Mouse (Mus musculus) midbrain, embryonic 11.5 days (tissue): ENCODE measurements around the gene Itpr1. TPM values are rescaled to one million over a fixed set of nuclear protein-coding genes. Genes with fewer than 3 reads are reported as not detected.

Source experiments
- ATAC-seq: fragments of 200-750 bp; cut with Nextera tagmentation; 2 replicates; pipeline ENCODE4 v1.8.0; 2017; ENCODE audit warnings: moderate TSS enrichment, moderate library complexity; ENCODE audit not compliant: low FRiP score
- DNase-seq: peaks from one replicate; pipeline ENCODE4 v3.0.0; 2015; ENCODE audit warnings: low spot score; ENCODE audit errors: missing footprints
- H3K27ac ChIP-seq: fragments of 300-500 bp; sonication (generic); 2 replicates; pipeline ENCODE4 v1.5.1; 2014; ENCODE audit warnings: low read depth, low read length
- H3K27me3 ChIP-seq: fragments of 300-500 bp; sonication (generic); 2 replicates; pipeline ENCODE4 v1.6.1; 2014; ENCODE audit warnings: mild to moderate bottlenecking, low read length, moderate library complexity, mixed read lengths; ENCODE audit not compliant: control insufficient read depth, insufficient read depth
- H3K36me3 ChIP-seq: fragments of 300-500 bp; sonication (generic); 2 replicates; pipeline ENCODE4 v1.6.1; 2014; ENCODE audit warnings: mild to moderate bottlenecking, low read length, moderate library complexity, mixed read lengths; ENCODE audit not compliant: control insufficient read depth, insufficient read depth
- H3K4me1 ChIP-seq: fragments of 300-500 bp; sonication (generic); 2 replicates; pipeline ENCODE4 v1.6.1; 2014; ENCODE audit warnings: low read length; ENCODE audit not compliant: control insufficient read depth, insufficient read depth
- H3K4me2 ChIP-seq: fragments of 300-500 bp; sonication (generic); 2 replicates; pipeline ENCODE4 v1.6.1; 2014; ENCODE audit warnings: mild to moderate bottlenecking, moderate library complexity
- H3K4me3 ChIP-seq: fragments of 300-500 bp; sonication (generic); 2 replicates; pipeline ENCODE4 v1.5.1; 2014; ENCODE audit warnings: low read depth, low read length
- H3K9ac ChIP-seq: fragments of 300-500 bp; sonication (generic); 2 replicates; pipeline ENCODE4 v1.6.1; 2014; ENCODE audit warnings: low read length
- H3K9me3 ChIP-seq: fragments of 300-500 bp; sonication (generic); 2 replicates; pipeline ENCODE4 v1.6.1; 2016; ENCODE audit warnings: low read length; ENCODE audit not compliant: control insufficient read depth
- WGBS: fragments of 180-500 bp; shearing (Covaris S2); extraction: QIAGEN DNeasy Blood & Tissue Kit; methylation state at CpG from one replicate; pipeline ENCODE4 v1.1.7; 2014; 5-methylcytosine and 5-hydroxymethylcytosine counted together
- polyA plus RNA-seq: library from polyadenylated mRNA; unstranded; fragments of >200 nt; fragmentation: Nextera tagmentation; extraction: Ambion mirVana; gene quantifications from 2 replicates; pipeline ENCODE4 v1.2.1, GENCODE M21; 2014

Gene Itpr1
- polyA plus RNA-seq, 1 experiment from 2014 or later: 5.2 TPM

DNA sequence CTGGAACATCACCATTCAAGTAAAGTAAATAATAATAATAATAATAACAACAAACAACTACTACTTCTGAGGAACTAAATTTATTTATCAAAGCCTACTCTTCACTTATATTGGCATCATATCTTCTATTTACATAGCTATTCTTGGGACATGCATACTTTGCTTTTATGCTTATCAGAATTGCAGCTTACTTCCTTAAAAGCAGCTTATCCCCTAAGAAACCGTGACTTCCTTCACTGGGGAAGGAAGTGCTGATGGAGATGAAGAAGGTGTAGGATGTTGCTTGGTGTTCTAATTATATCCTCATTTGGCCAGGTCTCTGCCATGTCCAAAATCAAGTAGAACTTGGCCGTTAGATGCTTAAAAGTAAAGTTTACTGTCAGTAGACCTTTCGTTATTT is 215.5 kb downstream of the Itpr1 start:
- Histone ChIP-seq H3K9me3 (no peaks in the 10 kb centered on the region), H3K27me3 (no peaks in the 10 kb centered on the region), H3K9ac (no peak overlapping the region), H3K4me3 (no peak overlapping the region), H3K4me2 (no peak overlapping the region), H3K36me3 (no peaks in the 10 kb centered on the region), H3K4me1 (no peaks in the 10 kb centered on the region), H3K27ac (no peak overlapping the region)
- WGBS: 94% methylated on average over 3 of the region's 3 CpGs
- no peak for DNase-seq
- no peak for ATAC-seq

DNA sequence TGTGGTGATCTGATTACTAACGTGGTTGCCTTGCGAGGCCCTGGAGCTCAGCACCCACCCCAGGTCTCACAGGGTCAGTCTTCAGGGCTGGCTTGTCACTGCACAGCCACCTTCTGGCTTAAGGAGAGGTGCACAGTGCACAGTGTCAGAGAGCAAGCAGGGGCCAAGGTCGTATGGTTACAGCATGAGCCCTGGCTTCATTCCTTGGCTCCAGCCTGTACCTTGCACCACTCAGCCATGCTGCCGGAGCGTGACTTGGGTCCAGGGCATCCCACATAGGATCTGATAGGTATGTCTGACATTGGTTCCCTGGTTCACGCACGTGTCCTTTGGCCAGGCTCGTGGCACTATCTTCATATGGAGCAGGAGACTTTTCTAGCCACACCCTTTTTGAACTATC is 217.1 kb downstream of the Itpr1 start:
- H3K9ac ChIP-seq: no peak overlapping the region
- ATAC-seq (no peak), DNase-seq (no peak)
- H3K36me3 ChIP-seq: no peaks in the 10 kb centered on the region
- H3K4me1 ChIP-seq: no peaks in the 10 kb centered on the region
- H3K27me3 ChIP-seq: no peaks in the 10 kb centered on the region
- H3K4me2 ChIP-seq: no peak overlapping the region
- H3K4me3 ChIP-seq: no peak overlapping the region
- WGBS: 93% methylated on average over 8 of the region's 8 CpGs
- no peak overlapping the region for H3K27ac ChIP-seq
- no peaks in the 10 kb centered on the region for H3K9me3 ChIP-seq

DNA sequence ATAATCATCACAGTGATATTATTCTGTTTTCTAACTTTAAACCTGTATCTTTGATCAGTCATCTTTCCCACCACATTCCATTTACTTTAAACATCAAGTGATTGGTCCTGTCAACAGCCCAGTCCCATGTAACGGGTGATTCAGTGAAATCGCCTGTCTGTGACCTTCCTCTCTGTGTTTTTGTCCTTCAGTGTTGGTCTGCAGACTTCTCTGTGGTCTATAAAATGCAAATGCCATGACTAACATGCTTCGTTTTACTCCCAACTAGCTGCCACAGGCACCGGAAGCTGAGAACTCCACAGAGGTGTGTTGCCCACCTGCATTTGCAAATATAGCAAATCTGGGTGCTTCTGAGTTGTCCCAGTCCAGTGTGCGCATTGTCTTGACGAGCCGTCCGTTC is 218.3 kb downstream of the Itpr1 start:
- H3K27me3 ChIP-seq: no peaks in the 10 kb centered on the region
- no peak overlapping the region for H3K4me3 ChIP-seq
- H3K27ac ChIP-seq: no peak overlapping the region
- H3K4me1 ChIP-seq: peaks cover 3% of the 10 kb centered on the region
- no peaks in the 10 kb centered on the region for H3K36me3 ChIP-seq
- WGBS: 87% methylated on average over 8 of the region's 8 CpGs
- DNase-seq (no peak), ATAC-seq (no peak)
- H3K4me2 ChIP-seq: no peak overlapping the region
- no peak overlapping the region for H3K9ac ChIP-seq
- no peaks in the 10 kb centered on the region for H3K9me3 ChIP-seq

DNA sequence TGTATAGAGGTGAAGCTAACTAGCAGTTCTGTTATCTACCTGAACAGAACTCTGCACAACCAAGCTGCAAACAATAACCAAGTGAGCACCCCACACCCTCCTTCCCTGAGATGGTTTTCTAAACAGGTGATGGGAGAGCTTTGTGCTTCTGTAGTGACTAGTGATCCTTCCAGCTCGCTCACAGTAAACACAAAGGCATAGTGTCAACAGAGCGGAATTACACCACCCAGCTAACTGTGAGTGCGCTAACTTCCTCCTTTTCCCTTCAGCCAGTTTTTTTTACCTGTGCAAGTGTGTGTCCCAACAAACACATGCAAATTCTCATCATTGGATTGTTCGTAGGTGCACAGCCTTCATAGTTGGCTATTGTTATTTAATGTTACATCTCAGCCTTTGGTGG is 219.9 kb downstream of the Itpr1 start:
- no peaks in the 10 kb centered on the region for H3K9me3 ChIP-seq
- peaks cover 3% of the 10 kb centered on the region for H3K4me1 ChIP-seq
- 87% methylated on average over 4 of the region's 4 CpGs for WGBS
- no peak overlapping the region for H3K4me2 ChIP-seq
- no peaks in the 10 kb centered on the region for H3K36me3 ChIP-seq
- DNase-seq (no peak), ATAC-seq (no peak)
- no peak overlapping the region for H3K9ac ChIP-seq
- no peak overlapping the region for H3K27ac ChIP-seq
- no peak overlapping the region for H3K4me3 ChIP-seq
- no peaks in the 10 kb centered on the region for H3K27me3 ChIP-seq

DNA sequence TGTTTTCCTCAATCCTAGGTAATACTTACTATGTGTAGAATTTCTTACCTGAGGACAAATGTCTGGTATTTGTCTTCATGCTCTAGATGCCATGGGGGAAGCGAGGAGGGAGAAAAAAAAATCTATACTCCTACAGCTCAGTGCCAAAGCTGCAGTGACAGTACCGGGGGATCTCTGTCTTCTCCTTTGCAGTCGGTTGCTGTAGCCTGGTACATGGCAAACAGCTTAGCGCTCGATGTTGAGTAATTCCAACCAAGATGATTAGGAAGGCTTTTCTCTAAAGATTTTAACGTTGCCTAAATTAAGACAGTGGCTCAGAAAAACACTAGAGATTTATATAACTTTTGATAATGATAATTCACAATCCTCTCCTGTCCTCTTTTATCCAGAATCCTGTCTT is 221.9 kb downstream of the Itpr1 start:
- WGBS: 88% methylated on average over 6 of the region's 6 CpGs
- Histone ChIP-seq H3K4me1 (peaks cover 3% of the 10 kb centered on the region), H3K9ac (no peak overlapping the region)

DNA sequence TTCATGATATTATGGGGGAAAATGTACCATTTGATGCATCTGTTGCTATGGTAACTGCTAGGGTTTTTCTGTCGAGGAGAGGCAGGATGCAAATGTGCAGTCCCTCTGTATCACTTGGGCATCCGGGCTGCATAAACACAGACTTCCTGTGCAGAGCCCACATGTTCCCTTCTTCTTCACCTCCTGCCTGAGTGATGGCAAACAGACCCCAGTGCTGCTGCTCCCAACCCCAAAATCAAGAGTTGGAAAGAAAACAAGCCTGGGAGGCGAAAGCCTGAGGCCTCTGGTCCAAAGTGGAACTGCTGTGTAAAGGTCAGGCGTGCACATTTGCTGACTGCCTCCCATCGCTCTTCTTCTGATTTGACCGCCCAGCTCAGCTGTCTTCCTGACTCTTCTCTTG is 222.6 kb downstream of the Itpr1 start:
- ATAC-seq: no peak
- H3K9ac ChIP-seq: no peak overlapping the region
- H3K4me1 ChIP-seq: peaks cover 3% of the 10 kb centered on the region
- no peak for DNase-seq
- peaks cover 2% of the 10 kb centered on the region; the same call in 1 of the 2 replicates for H3K36me3 ChIP-seq
- no peak overlapping the region for H3K4me3 ChIP-seq
- no peak overlapping the region for H3K27ac ChIP-seq
- H3K4me2 ChIP-seq: no peak overlapping the region
- no peaks in the 10 kb centered on the region for H3K27me3 ChIP-seq
- 63% methylated on average over 6 of the region's 6 CpGs for WGBS
- no peaks in the 10 kb centered on the region for H3K9me3 ChIP-seq

More for the DNA sequence above, 221.9 kb downstream of the Itpr1 start:
- DNase-seq (no peak), ATAC-seq (no peak)
- no peak overlapping the region for H3K4me2 ChIP-seq
- no peaks in the 10 kb centered on the region for H3K36me3 ChIP-seq
- no peak overlapping the region for H3K27ac ChIP-seq
- H3K9me3 ChIP-seq: no peaks in the 10 kb centered on the region
- H3K27me3 ChIP-seq: no peaks in the 10 kb centered on the region
- no peak overlapping the region for H3K4me3 ChIP-seq

DNA sequence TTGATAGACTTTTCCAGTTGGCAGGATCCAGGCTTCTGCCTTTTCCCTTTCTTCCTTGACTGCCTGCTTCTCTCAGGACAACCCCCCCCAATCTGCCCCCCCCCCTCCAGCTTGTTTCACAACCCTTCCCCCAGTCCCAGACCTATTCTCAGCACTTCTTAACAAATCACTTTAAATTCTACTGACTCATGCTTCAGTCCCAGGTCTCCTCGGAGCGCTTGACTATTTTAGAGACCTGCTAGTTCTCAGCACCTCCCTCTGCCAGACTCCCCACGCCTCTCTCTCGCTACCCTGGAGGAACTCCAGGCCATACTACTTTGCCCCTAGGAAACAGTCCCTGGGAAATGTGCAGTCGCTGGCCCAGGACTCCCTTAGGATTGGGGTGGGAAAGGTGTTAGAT is 223.7 kb downstream of the Itpr1 start:
- no peaks in the 10 kb centered on the region for H3K9me3 ChIP-seq
- no peak for DNase-seq
- no peak overlapping the region for H3K4me3 ChIP-seq
- no peak for ATAC-seq
- H3K36me3 ChIP-seq: peaks cover 3% of the 10 kb centered on the region; the same call in 1 of the 2 replicates
- H3K4me1 ChIP-seq: peaks cover 3% of the 10 kb centered on the region
- H3K4me2 ChIP-seq: no peak overlapping the region
- no peaks in the 10 kb centered on the region for H3K27me3 ChIP-seq
- WGBS: 62% methylated on average over 5 of the region's 5 CpGs
- no peak overlapping the region for H3K9ac ChIP-seq
- no peak overlapping the region for H3K27ac ChIP-seq

DNA sequence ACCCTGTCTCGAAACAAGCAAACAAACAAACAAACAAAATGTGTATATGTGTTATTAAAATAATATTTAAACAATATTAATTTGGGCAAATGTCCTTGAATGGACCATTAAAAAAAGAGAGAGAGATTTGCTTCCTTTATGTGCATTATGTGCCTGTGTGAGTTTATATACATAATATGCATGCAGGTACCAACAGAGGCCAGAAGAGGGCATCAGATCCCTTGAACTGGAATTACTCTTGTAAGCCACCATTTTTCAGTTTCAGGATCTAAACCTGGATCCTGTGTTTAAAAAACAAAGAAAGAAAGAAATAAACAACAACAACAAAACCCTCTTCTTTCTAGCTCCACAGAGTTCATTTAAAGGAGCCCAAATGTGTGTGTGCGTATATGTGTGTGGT is 228.4 kb downstream of the Itpr1 start:
- no peaks in the 10 kb centered on the region for H3K9me3 ChIP-seq
- ATAC-seq: no peak
- no peak overlapping the region for H3K9ac ChIP-seq
- no peak overlapping the region for H3K27ac ChIP-seq
- H3K36me3 ChIP-seq: peaks cover 3% of the 10 kb centered on the region; the same call in 1 of the 2 replicates
- no peaks in the 10 kb centered on the region for H3K4me1 ChIP-seq
- no peaks in the 10 kb centered on the region for H3K27me3 ChIP-seq
- no peak for DNase-seq
- H3K4me2 ChIP-seq: no peak overlapping the region
- WGBS: 96% methylated on average over 2 of the region's 2 CpGs
- no peak overlapping the region for H3K4me3 ChIP-seq

DNA sequence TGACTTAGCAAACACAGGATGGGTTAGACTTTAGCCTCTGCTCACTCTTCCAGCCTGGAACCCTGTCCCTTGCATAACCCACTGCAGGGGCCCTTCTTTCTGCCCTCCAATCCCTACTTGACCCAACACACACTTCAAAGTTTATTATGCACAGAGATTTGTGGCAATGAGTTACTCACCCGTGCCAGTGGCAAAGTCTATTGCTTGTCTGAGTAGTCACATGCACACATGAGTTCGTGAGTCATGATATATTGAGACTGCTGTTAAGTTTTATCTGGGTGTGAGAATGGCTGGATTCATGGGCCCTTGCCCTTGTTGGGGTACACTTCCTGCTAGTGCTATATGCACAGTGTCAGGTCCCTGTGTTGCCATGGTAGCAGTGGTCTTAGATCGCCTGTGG is 229.4 kb downstream of the Itpr1 start:
- no peak for ATAC-seq
- Histone ChIP-seq H3K27me3 (no peaks in the 10 kb centered on the region), H3K4me1 (no peaks in the 10 kb centered on the region), H3K36me3 (peaks cover 3% of the 10 kb centered on the region; the same call in 1 of the 2 replicates), H3K27ac (no peak overlapping the region), H3K4me3 (no peak overlapping the region), H3K9me3 (no peaks in the 10 kb centered on the region), H3K4me2 (no peak overlapping the region), H3K9ac (no peak overlapping the region)
- 86% methylated on average over 3 of the region's 3 CpGs for WGBS
- DNase-seq: no peak

DNA sequence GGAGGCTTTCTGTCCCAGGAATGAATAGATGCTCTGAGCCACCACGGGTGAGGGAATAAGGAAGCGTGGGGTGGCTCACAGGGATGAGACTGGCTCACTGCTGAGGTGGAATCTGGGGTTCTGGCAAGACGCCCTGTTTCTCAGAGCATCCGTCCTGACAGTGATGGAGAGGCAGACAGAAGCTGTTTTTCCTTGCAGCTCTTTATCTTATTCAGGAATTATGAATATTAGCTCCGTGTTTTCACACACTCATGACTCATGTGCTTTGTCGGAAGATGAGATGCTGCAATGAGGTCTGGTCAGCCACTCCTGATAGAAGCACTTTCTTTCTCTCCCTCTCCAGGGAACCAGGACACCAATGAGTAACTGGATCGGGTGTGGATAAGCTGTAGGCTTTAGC is 231.5 kb downstream of the Itpr1 start:
- 85% methylated on average over 7 of the region's 7 CpGs for WGBS
- ATAC-seq: no peak

More for the DNA sequence above, 231.5 kb downstream of the Itpr1 start:
- H3K4me3 ChIP-seq: no peak overlapping the region
- H3K36me3 ChIP-seq: peaks cover 3% of the 10 kb centered on the region; the same call in 1 of the 2 replicates
- no peaks in the 10 kb centered on the region for H3K27me3 ChIP-seq
- no peak overlapping the region for H3K4me2 ChIP-seq
- no peak overlapping the region for H3K9ac ChIP-seq
- H3K27ac ChIP-seq: no peak overlapping the region
- no peaks in the 10 kb centered on the region for H3K9me3 ChIP-seq
- no peak for DNase-seq
- no peaks in the 10 kb centered on the region; the same call in 1 of the 2 replicates for H3K4me1 ChIP-seq
